Comparison of ENCODE assay signal across 8 mouse cellular contexts in the genomic region with DNA sequence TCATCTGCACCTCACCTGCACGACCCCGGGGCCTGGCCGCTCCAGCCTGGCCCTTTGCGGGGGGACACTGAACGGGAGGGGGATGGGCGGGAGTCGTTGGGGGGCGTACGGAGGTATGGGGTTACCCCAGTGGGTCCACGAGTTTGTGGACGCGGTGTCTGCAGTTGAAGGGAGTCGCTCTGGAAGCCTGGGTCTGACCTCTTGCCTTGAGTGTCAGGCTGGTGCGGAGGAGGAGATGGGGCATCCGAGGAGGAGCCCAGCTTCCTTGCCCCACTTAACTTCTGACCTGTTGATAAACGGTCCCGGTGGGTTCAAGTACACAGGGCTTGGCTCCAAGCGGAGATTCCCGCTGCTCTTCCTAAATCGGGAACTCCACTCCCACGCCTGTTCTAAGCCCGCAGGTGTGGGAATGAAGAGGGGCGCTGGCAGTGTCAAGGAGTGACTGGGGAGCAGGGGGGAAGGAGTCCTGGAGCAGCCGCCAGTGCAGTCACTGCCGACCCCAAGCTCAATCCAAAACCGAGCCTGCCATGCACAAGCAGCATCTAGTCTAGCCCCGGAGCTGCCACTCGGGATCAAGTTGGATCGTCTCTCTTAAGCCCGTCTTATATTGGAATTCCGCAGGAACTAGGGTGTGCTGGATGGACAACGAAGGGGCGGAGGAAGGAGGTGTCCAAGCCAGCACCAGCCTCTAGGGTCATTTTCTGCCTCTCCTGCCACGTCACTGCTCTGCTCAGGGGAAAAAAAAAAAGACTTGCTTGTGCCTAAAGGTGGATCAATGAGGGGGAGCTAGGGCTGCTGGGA. TPM values are rescaled to one million over a fixed set of nuclear protein-coding genes. Genes with fewer than 3 reads are reported as not detected.
DNase-seq lines count a peak whose midpoint lies in the region; ATAC-seq and TF ChIP-seq lines count a peak whose summit lies in the region.

No protein-coding gene starts in this region.

- H3K36me3 ChIP-seq in ES-Bruce4 (ENCODE audit: control insufficient read depth, insufficient read depth, low read length, poor library complexity, severe bottlenecking), result no peaks in the 10 kb centered on the region
- no peaks in the 10 kb centered on the region for H3K36me3 ChIP-seq in embryonic facial prominence, embryonic 14.5 days (ENCODE audit: control insufficient read depth, insufficient read depth, low read length)
- H3K36me3 ChIP-seq in heart, embryonic 13.5 days, result no peaks in the 10 kb centered on the region
- no peaks in the 10 kb centered on the region for H3K36me3 ChIP-seq in kidney, postnatal 0 days (ENCODE audit: insufficient read depth, low read length)
- H3K36me3 ChIP-seq in lung, postnatal 0 days (ENCODE audit: insufficient read depth, low read length), result no peaks in the 10 kb centered on the region

- TF ChIP-seq CTCF in ES-Bruce4 (IDR thresholded peaks at IDR 0.05; ENCODE audit: low read depth, low read length), result no peak
- TF ChIP-seq CTCF in kidney, postnatal 0 days (IDR thresholded peaks at IDR 0.05; ENCODE audit: low read depth), result no peak
- peak; percentile 20; the same call in 1 of the 2 replicates for TF ChIP-seq CTCF in lung, postnatal 0 days (IDR thresholded peaks at IDR 0.05)

- H3K4me3 ChIP-seq in ES-Bruce4 (ENCODE audit: low read depth, low read length), result peak overlapping the region; percentile 91
- H3K4me3 ChIP-seq in embryonic facial prominence, embryonic 14.5 days (ENCODE audit: low read depth, low read length), result peak overlapping the region; percentile 97
- peak overlapping the region; percentile 87 for H3K4me3 ChIP-seq in heart, embryonic 13.5 days
- H3K4me3 ChIP-seq in kidney, postnatal 0 days (replicated peaks; ENCODE audit: low read depth, low read length), result peak overlapping the region; percentile 92
- H3K4me3 ChIP-seq in lung, postnatal 0 days (ENCODE audit: low read depth, low read length), result peak overlapping the region; percentile 97

- peak; percentile 5 to 14 for DNase-seq in adrenal gland, postnatal 4 days (ENCODE audit: low spot score in 2 of 2)
- DNase-seq in embryonic facial prominence, embryonic 14.5 days (ENCODE audit: low spot score), result peak; percentile 53
- DNase-seq in kidney, postnatal 0 days (ENCODE audit: low spot score), result peak; percentile 82
- DNase-seq in lung, postnatal 0 days (ENCODE audit: low spot score), result peak; percentile 76
- DNase-seq in ovary, postnatal 10 days (ENCODE audit: low spot score), result peak; percentile 10
- DNase-seq in thymus, postnatal 4 days, result peak; percentile 46

- no peaks in the 10 kb centered on the region for H3K9me3 ChIP-seq in ES-Bruce4 (replicated peaks; ENCODE audit: control insufficient read depth, insufficient read depth, low read length, poor library complexity, severe bottlenecking)
- H3K9me3 ChIP-seq in embryonic facial prominence, embryonic 14.5 days (ENCODE audit: control insufficient read depth, low read length), result no peaks in the 10 kb centered on the region
- no peaks in the 10 kb centered on the region for H3K9me3 ChIP-seq in heart, embryonic 13.5 days
- H3K9me3 ChIP-seq in kidney, postnatal 0 days (replicated peaks; ENCODE audit: low read length), result no peaks in the 10 kb centered on the region
- H3K9me3 ChIP-seq in lung, postnatal 0 days (ENCODE audit: low read length), result no peaks in the 10 kb centered on the region

- no peaks in the 10 kb centered on the region for H3K4me1 ChIP-seq in ES-Bruce4 (ENCODE audit: control insufficient read depth, insufficient read depth, low read length)
- H3K4me1 ChIP-seq in embryonic facial prominence, embryonic 14.5 days (ENCODE audit: control insufficient read depth, insufficient read depth, low read length), result peaks cover 15% of the 10 kb centered on the region
- peaks cover 21% of the 10 kb centered on the region for H3K4me1 ChIP-seq in heart, embryonic 13.5 days
- 0 out of 2 replicates have a peak, but pooled peaks cover 6% of the 10 kb centered on the region for H3K4me1 ChIP-seq in kidney, postnatal 0 days (replicated peaks; ENCODE audit: insufficient read depth, low read length)
- H3K4me1 ChIP-seq in lung, postnatal 0 days (ENCODE audit: insufficient read depth, low read depth, low read length), result 0 out of 2 replicates have a peak, but pooled peaks cover 3% of the 10 kb centered on the region

- no peak overlapping the region; the same call in 1 of the 2 replicates for H3K27ac ChIP-seq in ES-Bruce4 (ENCODE audit: insufficient read depth, low read length)
- H3K27ac ChIP-seq in embryonic facial prominence, embryonic 14.5 days (replicated peaks; ENCODE audit: low read depth, low read length), result peak overlapping the region; percentile 84
- H3K27ac ChIP-seq in heart, embryonic 13.5 days (replicated peaks), result peak overlapping the region; percentile 95
- peak overlapping the region; percentile 83 for H3K27ac ChIP-seq in kidney, postnatal 0 days
- H3K27ac ChIP-seq in lung, postnatal 0 days (ENCODE audit: low read length), result peak overlapping the region; percentile 68; the same call in 1 of the 2 replicates

- ATAC-seq in embryonic facial prominence, embryonic 14.5 days (ENCODE audit: low read depth), result peak; percentile 6; the same call in 1 of the 2 replicates
- peak; percentile 7; the same call in 1 of the 2 replicates for ATAC-seq in heart, embryonic 13.5 days (ENCODE audit: extremely low read depth, insufficient number of reproducible peaks, low FRiP score, low TSS enrichment)
- peak; percentile 25; the same call in 1 of the 2 replicates for ATAC-seq in kidney, postnatal 0 days (replicated peaks; ENCODE audit: low FRiP score, low read depth)
- peak; percentile 21 for ATAC-seq in lung, postnatal 0 days

- no peaks in the 10 kb centered on the region for H3K27me3 ChIP-seq in ES-Bruce4 (ENCODE audit: control insufficient read depth, insufficient read depth, low read length, poor library complexity, severe bottlenecking)
- H3K27me3 ChIP-seq in embryonic facial prominence, embryonic 14.5 days (replicated peaks; ENCODE audit: control insufficient read depth, insufficient read depth, low read length), result no peaks in the 10 kb centered on the region
- H3K27me3 ChIP-seq in heart, embryonic 13.5 days (replicated peaks), result no peaks in the 10 kb centered on the region
- no peaks in the 10 kb centered on the region for H3K27me3 ChIP-seq in kidney, postnatal 0 days (ENCODE audit: insufficient read depth, low read length)
- no peaks in the 10 kb centered on the region for H3K27me3 ChIP-seq in lung, postnatal 0 days (replicated peaks; ENCODE audit: insufficient read depth, low read length)

- TF ChIP-seq EP300 in ES-Bruce4 (IDR thresholded peaks at IDR 0.05; ENCODE audit: insufficient read depth, low read depth, low read length), result no peak
- no peak for TF ChIP-seq EP300 in lung, postnatal 0 days (IDR thresholded peaks at IDR 0.05)

- H3K9ac ChIP-seq in ES-Bruce4 (ENCODE audit: low read depth, poor library complexity, severe bottlenecking), result peak overlapping the region; percentile 94
- H3K9ac ChIP-seq in embryonic facial prominence, embryonic 14.5 days (ENCODE audit: low read depth, low read length), result peak overlapping the region; percentile 98
- H3K9ac ChIP-seq in heart, embryonic 13.5 days, result peak overlapping the region; percentile 99
- H3K9ac ChIP-seq in kidney, postnatal 0 days (ENCODE audit: low read depth, low read length), result peak overlapping the region; percentile 94
- H3K9ac ChIP-seq in lung, postnatal 0 days (replicated peaks; ENCODE audit: low read depth), result peak overlapping the region; percentile 84

- peak overlapping the region; percentile 75 for H3K4me2 ChIP-seq in embryonic facial prominence, embryonic 14.5 days (ENCODE audit: low read depth, low read length)
- peak overlapping the region; percentile 82 for H3K4me2 ChIP-seq in heart, embryonic 13.5 days
- H3K4me2 ChIP-seq in kidney, postnatal 0 days (ENCODE audit: low read length), result peak overlapping the region; percentile 96
- H3K4me2 ChIP-seq in lung, postnatal 0 days (replicated peaks; ENCODE audit: low read depth, low read length), result peak overlapping the region; percentile 98

- WGBS in embryonic facial prominence, embryonic 14.5 days, result 2% methylated on average over 22 of the region's 34 CpGs
- WGBS in heart, embryonic 13.5 days, result under 1% methylated on average over 33 of the region's 34 CpGs
- under 1% methylated on average over 34 of the region's 34 CpGs for WGBS in kidney, postnatal 0 days
- WGBS in lung, postnatal 0 days, result 1% methylated on average over 34 of the region's 34 CpGs

- TF ChIP-seq POLR2A in ES-Bruce4 (IDR thresholded peaks at IDR 0.05; ENCODE audit: insufficient read depth, low read length), result no peak

RNA-seq across cellular contexts. Expression of gene Tmem263, which starts 0.9 kb away (rescaled TPM):
- polyA plus RNA-seq in ES-Bruce4 (2011; ENCODE audit: insufficient read depth, insufficient read length, low read depth, missing spikeins), result 22.8 and 24.0 TPM in 2 replicates
- total RNA-seq in adrenal gland, postnatal 4 days (2021), result 10 to 100 TPM; 30.4 to 33.0 TPM
- 80.0 and 80.6 TPM in 2 replicates for polyA plus RNA-seq in embryonic facial prominence, embryonic 14.5 days (2014; fragmentation: Nextera tagmentation; extraction: Ambion mirVana)
- polyA plus RNA-seq in heart, embryonic 13.5 days (2015; fragmentation: Nextera tagmentation; extraction: Ambion mirVana), result 56.0 and 56.6 TPM in 2 replicates
- 49.7 and 56.7 TPM in 2 replicates for polyA plus RNA-seq in kidney, postnatal 0 days (2015; fragmentation: Nextera tagmentation; extraction: Ambion mirVana)
- polyA plus RNA-seq in lung, postnatal 0 days (2015; fragmentation: Nextera tagmentation; extraction: Ambion mirVana), result 30.3 and 33.4 TPM in 2 replicates

RNA-seq across cellular contexts. Expression of gene Fhl4, which starts 1.0 kb away (rescaled TPM):
- 0.96 and 2.0 TPM in 2 replicates for polyA plus RNA-seq in ES-Bruce4 (2011; ENCODE audit: insufficient read depth, insufficient read length, low read depth, missing spikeins)
- total RNA-seq in adrenal gland, postnatal 4 days (2021), result 1 to 10 TPM in 1 of 2 experiments, under 1 TPM in 1; 0.92 to 1.3 TPM
- polyA plus RNA-seq in embryonic facial prominence, embryonic 14.5 days (2014; fragmentation: Nextera tagmentation; extraction: Ambion mirVana), result 1.5 and 2.2 TPM in 2 replicates
- polyA plus RNA-seq in heart, embryonic 13.5 days (2015; fragmentation: Nextera tagmentation; extraction: Ambion mirVana), result 1.4 and 1.7 TPM in 2 replicates
- 0.89 and 0.94 TPM in 2 replicates for polyA plus RNA-seq in kidney, postnatal 0 days (2015; fragmentation: Nextera tagmentation; extraction: Ambion mirVana)
- 0.42 and 0.57 TPM in 2 replicates for polyA plus RNA-seq in lung, postnatal 0 days (2015; fragmentation: Nextera tagmentation; extraction: Ambion mirVana)

RNA-seq across cellular contexts. Expression of gene Mterf2, which starts 24.5 kb away (rescaled TPM):
- polyA plus RNA-seq in ES-Bruce4 (2011; ENCODE audit: insufficient read depth, insufficient read length, low read depth, missing spikeins), result 11.3 and 17.3 TPM in 2 replicates
- 10 to 100 TPM; 11.1 to 11.3 TPM for total RNA-seq in adrenal gland, postnatal 4 days (2021)
- 19.0 and 20.0 TPM in 2 replicates for polyA plus RNA-seq in embryonic facial prominence, embryonic 14.5 days (2014; fragmentation: Nextera tagmentation; extraction: Ambion mirVana)
- polyA plus RNA-seq in heart, embryonic 13.5 days (2015; fragmentation: Nextera tagmentation; extraction: Ambion mirVana), result 11.5 and 11.8 TPM in 2 replicates
- polyA plus RNA-seq in kidney, postnatal 0 days (2015; fragmentation: Nextera tagmentation; extraction: Ambion mirVana), result 14.3 and 15.2 TPM in 2 replicates
- 7.2 and 7.3 TPM in 2 replicates for polyA plus RNA-seq in lung, postnatal 0 days (2015; fragmentation: Nextera tagmentation; extraction: Ambion mirVana)

Comparison
In these comparisons a context has a peak if more than half of its experiments do, and no peak if none do; other contexts are left out.
1. DNase-seq: peak in every context shown above with its lines; median percentile 82 in kidney, postnatal 0 days; 76 in lung, postnatal 0 days; 53 in embryonic facial prominence, embryonic 14.5 days; 46 in thymus, postnatal 4 days; 10 in ovary, postnatal 10 days; 10 in adrenal gland, postnatal 4 days.